Mouse (Mus musculus) C3H10T1/2 (cell line): Measurements from ENCODE around the gene Gm9945. TPM values are rescaled to one million over a fixed set of nuclear protein-coding genes. Genes with fewer than 3 reads are reported as not detected.

Experiments
- polyA plus RNA-seq, 2 experiments: library from polyadenylated mRNA; unstranded; fragments of >200 nt; fragmentation: generic; extraction: Trizol; gene quantifications; one replicate each; pipeline ENCODE4 v1.2.1; 2012; ENCODE audit warnings: missing spikeins in 2 of 2

Gm9945 gene
- not detected for polyA plus RNA-seq

GRCm38 (mm10) chr11:53479783-53480301 lies at the start of gene Gm9945, which contains the start of gene Sowaha:
Gene Gm9945, plus strand, starts transcription at chr11:53480166.
Gene Sowaha, minus strand, starts transcription at chr11:53480274.

GRCm38 (mm10) chr11:53430670-53431346 lies 49.2 kb upstream of the Gm9945 start, which contains the start of the genes Uqcrq and Gdf9:
Gene Uqcrq, minus strand, starts transcription at chr11:53430831.
Gene Gdf9, plus strand, starts transcription at chr11:53431023.

GRCm38 (mm10) chr11:53456474-53457371 lies 23.2 kb upstream of the Gm9945 start, which contains the start of the genes Gm10447 and Shroom1:
Gene Gm10447, minus strand, starts transcription at chr11:53457110.
Gene Shroom1, plus strand, starts transcription at chr11:53457205.

DNA sequence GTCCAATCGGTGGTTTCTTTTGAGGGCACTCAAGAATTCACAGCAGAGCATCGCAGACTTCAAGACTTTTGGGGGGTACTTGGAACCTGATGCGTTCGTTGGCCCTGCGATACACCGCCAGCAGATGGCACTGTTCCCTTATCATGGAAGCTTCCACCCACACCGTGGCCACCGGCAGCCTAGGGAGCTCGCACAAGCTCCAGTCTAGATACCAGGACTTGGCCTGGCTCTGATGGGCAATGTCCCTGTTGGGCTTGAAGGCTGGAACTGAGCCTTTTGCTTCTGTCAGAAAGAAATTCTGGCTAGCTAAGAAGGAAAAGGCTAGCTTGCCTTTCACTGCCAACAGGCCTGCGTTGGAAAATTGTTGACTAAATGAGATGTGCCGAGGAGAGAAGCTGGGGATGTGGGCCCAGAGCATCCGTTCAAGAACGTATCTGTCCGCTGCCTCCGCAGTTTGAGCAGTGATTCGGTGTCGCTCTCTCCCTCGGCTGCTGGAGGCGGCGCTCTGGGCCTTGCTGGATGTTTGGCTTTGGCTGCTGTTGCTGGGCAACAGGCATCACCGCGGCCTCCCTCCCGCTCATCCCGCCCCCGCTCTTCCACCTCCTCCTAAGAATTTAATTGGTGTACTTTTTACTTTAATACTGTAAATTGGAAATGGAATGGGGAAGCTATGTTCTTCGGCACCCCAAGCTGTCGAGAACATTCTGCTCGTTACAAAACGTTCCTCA lies 9.8 kb upstream of the Gm9945 start, which contains the start of gene Gm9837:
Gm9837 (minus strand) TSS at position 512 of the 728 bp plus-strand sequence.

GRCm38 (mm10) chr11:53519207-53520121 lies 39.5 kb downstream of the Gm9945 start, which contains the start of gene Sept8:
Gene Sept8, plus strand, starts transcription at chr11:53519257.

Other genes with a start within 250 kb of the Gm9945 start
- 10 to 100 TPM; 15.8 to 44.3 TPM for gene Hspa4, start 179.7 kb upstream of the Gm9945 start, polyA plus RNA-seq
- 1 to 10 TPM; 1.7 to 3.0 TPM for gene Zcchc10, start 155.5 kb upstream of the Gm9945 start, polyA plus RNA-seq
- gene Aff4, start 129.3 kb upstream of the Gm9945 start, polyA plus RNA-seq, result 1 to 10 TPM in 1 of 2 experiments, under 1 TPM in 1; 0.48 to 8.1 TPM
- gene Leap2, start 57.0 kb upstream of the Gm9945 start, polyA plus RNA-seq, result not detected
- 100 to 1,000 TPM; 500 to 558 TPM for gene Uqcrq, start 49.3 kb upstream of the Gm9945 start, polyA plus RNA-seq
- gene Gdf9, start 49.1 kb upstream of the Gm9945 start, polyA plus RNA-seq, result 1 to 10 TPM in 1 of 2 experiments, under 1 TPM in 1; 0.18 to 1.4 TPM
- under 1 TPM; 0.01 to 0.04 TPM for gene Gm10447, start 23.1 kb upstream of the Gm9945 start, polyA plus RNA-seq
- 1 to 10 TPM in 1 of 2 experiments, under 1 TPM in 1; 0.54 to 1.0 TPM for gene Shroom1, start 23.0 kb upstream of the Gm9945 start, polyA plus RNA-seq
- gene Gm9837, start 9.7 kb upstream of the Gm9945 start, polyA plus RNA-seq, result not detected
- gene Sowaha, start 108 bp downstream of the Gm9945 start, polyA plus RNA-seq, result not detected
- 10 to 100 TPM; 22.0 to 78.6 TPM for gene Sept8, start 39.1 kb downstream of the Gm9945 start, polyA plus RNA-seq
- gene Kif3a, start 87.2 kb downstream of the Gm9945 start, polyA plus RNA-seq, result 10 to 100 TPM in 1 of 2 experiments, 1 to 10 TPM in 1; 1.8 to 19.7 TPM
- not detected for gene Il4, start 138.5 kb downstream of the Gm9945 start, polyA plus RNA-seq
- gene Il13, start 154.5 kb downstream of the Gm9945 start, polyA plus RNA-seq, result not detected
- gene Rad50, start 227.2 kb downstream of the Gm9945 start, polyA plus RNA-seq, result 1 to 10 TPM; 1.3 to 5.8 TPM
- gene Il5, start 240.6 kb downstream of the Gm9945 start, polyA plus RNA-seq, result under 1 TPM in 1 of 2 experiments, not detected in 1; 0.04 TPM